Mouse (Mus musculus): ENCODE results near the gene Rbm42. TPM values are rescaled to one million over a fixed set of nuclear protein-coding genes. Genes with fewer than 3 reads are reported as not detected.

Gene Rbm42
- polyA plus RNA-seq, 1 experiment from 2014 or later, result 101 TPM

DNA sequence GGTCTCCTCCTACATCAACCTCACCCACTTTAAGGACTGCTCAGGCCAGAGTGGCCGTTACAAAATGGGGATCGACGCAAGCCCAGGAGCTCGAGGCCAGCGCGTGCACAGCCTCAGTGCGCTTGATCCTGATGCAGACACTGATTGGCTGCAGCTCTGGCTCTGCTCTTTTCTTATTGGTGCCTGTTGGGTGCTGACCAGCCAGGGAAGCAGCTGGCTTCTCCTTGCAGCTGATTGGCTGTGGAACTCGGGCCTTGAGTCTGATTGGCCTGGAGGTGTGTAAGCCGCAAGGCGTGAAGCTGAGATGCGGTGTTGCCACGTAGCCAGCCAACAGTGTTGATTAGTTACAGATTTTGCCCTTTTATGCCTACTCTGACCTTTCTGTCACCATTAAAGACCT is 51.3 kb downstream of the Rbm42 start, which contains the start of gene Zbtb32:
TSS of gene Zbtb32 (minus strand) at position 124 of the 400 bp plus-strand sequence.
- ATAC-seq (replicated peaks; ENCODE audit: low FRiP score, low TSS enrichment, low read depth) (no peak), DNase-seq (ENCODE audit: low spot score) (no peak)
- H3K36me3 ChIP-seq (ENCODE audit: control insufficient read depth, insufficient read depth, low read length), result no peaks in the 10 kb centered on the region
- H3K9me3 ChIP-seq (ENCODE audit: control insufficient read depth, low read length), result no peaks in the 10 kb centered on the region
- no peak within 1 kb of the TSS for H3K27ac ChIP-seq (ENCODE audit: low read depth)
- no peaks in the 10 kb centered on the region for H3K4me1 ChIP-seq (replicated peaks; ENCODE audit: control insufficient read depth, insufficient read depth, low read length)
- H3K27me3 ChIP-seq (replicated peaks; ENCODE audit: control insufficient read depth, insufficient read depth, low read length), result no peaks in the 10 kb centered on the region
- no peak within 1 kb of the TSS for H3K4me2 ChIP-seq (ENCODE audit: low read length)
- H3K9ac ChIP-seq (ENCODE audit: low read length), result no peak within 1 kb of the TSS
- H3K4me3 ChIP-seq (ENCODE audit: low read depth, low read length), result no peak within 1 kb of the TSS
- WGBS, result 94% methylated on average over 12 of the region's 12 CpGs

DNA sequence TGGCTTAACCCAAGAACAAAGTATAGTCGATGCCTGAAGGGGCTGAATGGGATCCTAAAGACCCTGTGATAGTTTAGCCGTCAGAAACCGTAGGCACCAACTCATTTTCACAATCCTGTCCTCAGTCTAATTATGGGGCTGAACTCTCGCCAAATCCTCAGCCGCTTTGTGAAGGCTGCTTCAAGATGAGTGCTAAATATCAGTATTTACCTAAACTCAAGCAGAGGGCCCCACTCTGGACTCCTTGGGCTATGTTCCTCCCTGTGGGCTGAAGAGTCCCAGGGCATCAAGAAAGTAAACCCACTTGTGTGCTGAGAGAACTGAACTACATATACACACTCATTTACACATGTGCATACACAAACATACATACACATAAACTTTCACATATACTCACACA is 53.3 kb downstream of the Rbm42 start:
- no peaks in the 10 kb centered on the region for H3K36me3 ChIP-seq (ENCODE audit: control insufficient read depth, insufficient read depth, low read length)
- WGBS, result 73% methylated on average over 5 of the region's 5 CpGs
- H3K27ac ChIP-seq (ENCODE audit: low read depth), result no peak overlapping the region
- ATAC-seq (replicated peaks; ENCODE audit: low FRiP score, low TSS enrichment, low read depth) (no peak), DNase-seq (ENCODE audit: low spot score) (no peak)
- no peaks in the 10 kb centered on the region for H3K9me3 ChIP-seq (ENCODE audit: control insufficient read depth, low read length)
- no peak overlapping the region for H3K4me2 ChIP-seq (ENCODE audit: low read length)
- H3K27me3 ChIP-seq (replicated peaks; ENCODE audit: control insufficient read depth, insufficient read depth, low read length), result no peaks in the 10 kb centered on the region
- no peaks in the 10 kb centered on the region for H3K4me1 ChIP-seq (replicated peaks; ENCODE audit: control insufficient read depth, insufficient read depth, low read length)
- H3K4me3 ChIP-seq (ENCODE audit: low read depth, low read length), result no peak overlapping the region
- no peak overlapping the region for H3K9ac ChIP-seq (ENCODE audit: low read length)

DNA sequence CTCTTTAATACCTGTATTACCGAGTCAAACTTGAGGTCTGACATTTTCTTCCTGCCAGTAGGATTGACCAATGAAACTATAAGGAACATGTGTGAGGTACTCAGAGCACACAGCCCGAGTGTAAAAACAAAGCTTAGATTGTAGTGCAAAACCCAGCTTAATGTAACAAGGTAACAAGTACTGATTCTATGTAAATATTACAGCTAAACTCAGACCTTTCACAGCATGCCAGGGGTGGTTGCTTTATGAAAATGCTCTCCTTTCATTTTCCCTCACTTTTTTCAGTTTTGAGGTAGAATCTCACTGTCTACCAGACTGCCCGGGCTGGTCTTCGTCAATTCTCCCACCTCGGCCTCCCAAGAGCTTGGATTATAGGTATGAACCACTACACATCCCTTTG is 54.0 kb downstream of the Rbm42 start:
- DNase-seq (ENCODE audit: low spot score) (no peak), ATAC-seq (replicated peaks; ENCODE audit: low FRiP score, low TSS enrichment, low read depth) (no peak)
- Histone ChIP-seq H3K4me2 (ENCODE audit: low read length) (no peak overlapping the region), H3K27me3 (replicated peaks; ENCODE audit: control insufficient read depth, insufficient read depth, low read length) (no peaks in the 10 kb centered on the region), H3K4me1 (replicated peaks; ENCODE audit: control insufficient read depth, insufficient read depth, low read length) (no peaks in the 10 kb centered on the region), H3K36me3 (ENCODE audit: control insufficient read depth, insufficient read depth, low read length) (no peaks in the 10 kb centered on the region), H3K4me3 (ENCODE audit: low read depth, low read length) (no peak overlapping the region), H3K27ac (ENCODE audit: low read depth) (no peak overlapping the region), H3K9ac (ENCODE audit: low read length) (no peak overlapping the region), H3K9me3 (ENCODE audit: control insufficient read depth, low read length) (no peaks in the 10 kb centered on the region)
- 77% methylated on average over 5 of the region's 5 CpGs for WGBS

DNA sequence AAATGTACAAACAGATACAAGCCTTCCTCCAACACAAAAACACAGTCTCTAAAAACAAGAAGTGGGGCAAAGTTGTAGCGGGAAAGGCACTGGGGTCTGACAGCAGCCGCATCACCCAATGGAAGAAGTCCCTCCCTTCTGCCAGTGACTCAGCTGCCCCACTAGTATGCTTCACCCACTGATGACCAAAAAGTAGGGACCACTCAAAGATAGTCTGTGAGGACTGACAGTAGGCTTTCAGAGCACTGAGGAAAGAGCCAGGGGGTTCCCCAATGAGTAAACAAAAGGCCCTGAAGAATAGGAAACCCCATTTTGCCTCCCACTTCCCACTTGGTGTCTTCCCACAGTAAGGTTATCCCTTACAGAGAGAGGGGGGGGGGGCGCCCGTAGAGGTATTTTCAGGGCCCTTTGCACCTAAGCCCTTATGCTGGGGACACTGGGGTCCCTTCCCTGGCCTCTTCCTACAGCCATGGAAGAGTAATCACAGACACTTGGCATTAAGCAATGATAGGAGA is 55.5 kb downstream of the Rbm42 start:
- ATAC-seq (replicated peaks; ENCODE audit: low FRiP score, low TSS enrichment, low read depth) (no peak), DNase-seq (ENCODE audit: low spot score) (no peak)
- Histone ChIP-seq H3K9me3 (ENCODE audit: control insufficient read depth, low read length) (no peaks in the 10 kb centered on the region), H3K4me2 (ENCODE audit: low read length) (no peak overlapping the region), H3K4me1 (replicated peaks; ENCODE audit: control insufficient read depth, insufficient read depth, low read length) (peaks cover 4% of the 10 kb centered on the region; the same call in 1 of the 2 replicates), H3K4me3 (ENCODE audit: low read depth, low read length) (no peak overlapping the region), H3K36me3 (ENCODE audit: control insufficient read depth, insufficient read depth, low read length) (no peaks in the 10 kb centered on the region), H3K9ac (ENCODE audit: low read length) (no peak overlapping the region), H3K27me3 (replicated peaks; ENCODE audit: control insufficient read depth, insufficient read depth, low read length) (no peaks in the 10 kb centered on the region), H3K27ac (ENCODE audit: low read depth) (no peak overlapping the region)
- 53% methylated on average over 4 of the region's 4 CpGs for WGBS

DNA sequence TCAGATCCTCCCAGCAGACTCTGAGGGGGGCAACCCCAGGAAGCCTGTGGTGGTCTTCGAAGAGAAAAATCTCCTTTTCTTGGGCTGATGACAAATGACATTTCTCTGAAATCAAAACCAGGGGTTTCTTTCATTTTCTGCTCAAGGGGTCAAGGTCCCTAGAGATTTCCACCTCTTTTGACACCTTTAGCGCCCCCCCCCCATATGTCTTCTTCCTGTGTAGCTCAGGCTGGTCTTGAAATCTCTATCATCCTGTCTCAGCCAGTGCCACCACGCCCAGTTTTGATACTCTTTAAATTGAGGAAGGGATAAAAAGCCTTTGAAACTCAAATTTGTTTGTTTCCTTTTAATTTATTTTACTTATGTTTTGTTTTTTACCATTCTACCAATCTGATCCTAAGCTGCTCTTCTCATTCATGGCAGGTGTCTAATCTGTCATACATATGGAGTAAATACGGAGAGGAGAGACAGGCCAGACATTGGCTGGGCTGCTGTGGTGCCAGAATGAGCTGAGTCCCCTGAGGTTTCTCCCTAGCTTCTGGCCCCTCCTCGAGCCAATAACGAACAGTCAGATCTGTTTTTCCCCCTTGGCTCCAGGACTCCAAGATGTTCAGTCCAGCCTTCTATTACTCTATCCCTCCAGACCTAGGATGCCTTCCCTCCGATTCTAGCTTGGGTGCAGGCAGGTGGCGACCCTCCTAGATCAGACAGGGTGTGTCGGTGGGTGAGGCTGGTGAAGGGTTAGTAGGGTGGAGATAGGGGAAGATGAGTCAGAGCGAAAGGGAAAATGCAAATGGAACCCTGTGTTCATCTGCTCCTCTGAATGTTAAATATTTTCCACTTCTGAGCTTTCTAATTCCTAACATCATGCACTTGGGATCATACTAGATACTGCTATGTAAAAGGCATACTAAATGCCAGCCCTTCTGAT is 56.3 kb downstream of the Rbm42 start:
- no peak for DNase-seq (ENCODE audit: low spot score)
- 73% methylated on average over 10 of the region's 10 CpGs for WGBS
- Histone ChIP-seq H3K9me3 (ENCODE audit: control insufficient read depth, low read length) (no peaks in the 10 kb centered on the region), H3K27me3 (replicated peaks; ENCODE audit: control insufficient read depth, insufficient read depth, low read length) (no peaks in the 10 kb centered on the region), H3K36me3 (ENCODE audit: control insufficient read depth, insufficient read depth, low read length) (no peaks in the 10 kb centered on the region), H3K4me1 (replicated peaks; ENCODE audit: control insufficient read depth, insufficient read depth, low read length) (peaks cover 4% of the 10 kb centered on the region; the same call in 1 of the 2 replicates), H3K9ac (ENCODE audit: low read length) (no peak overlapping the region), H3K4me2 (ENCODE audit: low read length) (no peak overlapping the region), H3K4me3 (ENCODE audit: low read depth, low read length) (no peak overlapping the region), H3K27ac (ENCODE audit: low read depth) (no peak overlapping the region)
- ATAC-seq (replicated peaks; ENCODE audit: low FRiP score, low TSS enrichment, low read depth), result no peak

DNA sequence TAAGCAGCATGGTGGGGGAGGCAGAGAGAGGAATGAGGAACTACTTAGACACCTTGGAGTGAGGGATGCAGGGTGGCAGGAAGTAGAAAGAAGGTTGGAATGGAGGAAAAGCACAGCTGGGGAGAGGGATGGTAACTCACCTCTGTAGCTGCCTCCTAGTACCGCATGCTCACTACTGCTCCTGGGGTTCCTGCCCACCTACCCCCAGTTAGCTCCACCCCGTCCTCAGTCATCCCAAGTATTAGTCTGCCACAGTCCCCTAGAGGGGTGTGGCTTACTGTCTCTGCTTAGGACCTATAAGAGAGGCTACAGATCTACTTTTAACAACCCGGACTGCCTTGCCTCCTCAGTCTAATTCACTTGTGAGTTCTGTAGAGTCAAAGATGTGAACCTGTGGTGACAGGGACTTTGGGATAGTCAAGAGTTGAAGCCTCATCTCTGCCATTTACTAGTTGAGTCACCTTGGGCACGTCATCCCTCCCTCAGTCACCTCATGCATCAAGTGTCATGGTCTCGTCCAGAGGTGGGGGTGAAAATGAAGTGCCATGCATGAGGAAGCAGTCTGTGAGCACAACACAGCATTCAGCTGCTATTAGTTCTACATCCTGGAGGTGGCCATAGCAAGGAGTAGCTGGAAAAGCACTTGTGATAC is 57.2 kb downstream of the Rbm42 start:
- Histone ChIP-seq H3K27ac (ENCODE audit: low read depth) (no peak overlapping the region), H3K27me3 (replicated peaks; ENCODE audit: control insufficient read depth, insufficient read depth, low read length) (no peaks in the 10 kb centered on the region), H3K4me1 (replicated peaks; ENCODE audit: control insufficient read depth, insufficient read depth, low read length) (peaks cover 4% of the 10 kb centered on the region; the same call in 1 of the 2 replicates), H3K9me3 (ENCODE audit: control insufficient read depth, low read length) (no peaks in the 10 kb centered on the region), H3K4me3 (ENCODE audit: low read depth, low read length) (no peak overlapping the region), H3K9ac (ENCODE audit: low read length) (no peak overlapping the region), H3K4me2 (ENCODE audit: low read length) (no peak overlapping the region), H3K36me3 (ENCODE audit: control insufficient read depth, insufficient read depth, low read length) (no peaks in the 10 kb centered on the region)
- WGBS, result 51% methylated on average over 5 of the region's 5 CpGs
- ATAC-seq (replicated peaks; ENCODE audit: low FRiP score, low TSS enrichment, low read depth) (no peak), DNase-seq (ENCODE audit: low spot score) (no peak)

DNA sequence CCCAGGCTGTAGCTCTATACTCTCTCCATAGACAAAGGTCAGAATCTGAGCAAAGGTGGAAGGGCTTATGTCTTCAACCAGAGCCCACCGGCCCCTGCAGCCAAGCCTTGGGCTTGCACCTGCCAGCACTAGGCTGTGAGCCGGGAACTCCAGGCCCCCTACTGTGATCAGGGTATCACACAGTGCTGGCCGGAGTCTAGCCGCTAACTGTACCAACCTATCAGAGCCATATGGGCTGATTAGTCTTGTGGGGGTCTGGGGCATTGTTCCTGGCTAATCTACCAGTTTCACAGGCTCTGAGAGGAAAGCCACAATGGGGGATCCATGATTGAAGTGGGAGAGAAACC is 58.5 kb downstream of the Rbm42 start:
- ATAC-seq (replicated peaks; ENCODE audit: low FRiP score, low TSS enrichment, low read depth) (no peak), DNase-seq (ENCODE audit: low spot score) (no peak)
- Histone ChIP-seq H3K4me1 (replicated peaks; ENCODE audit: control insufficient read depth, insufficient read depth, low read length) (peaks cover 14% of the 10 kb centered on the region), H3K36me3 (ENCODE audit: control insufficient read depth, insufficient read depth, low read length) (peaks cover 2% of the 10 kb centered on the region), H3K9me3 (ENCODE audit: control insufficient read depth, low read length) (no peaks in the 10 kb centered on the region), H3K4me3 (ENCODE audit: low read depth, low read length) (no peak overlapping the region), H3K27ac (ENCODE audit: low read depth) (no peak overlapping the region), H3K27me3 (replicated peaks; ENCODE audit: control insufficient read depth, insufficient read depth, low read length) (no peaks in the 10 kb centered on the region), H3K4me2 (ENCODE audit: low read length) (no peak overlapping the region), H3K9ac (ENCODE audit: low read length) (no peak overlapping the region)
- WGBS, result 69% methylated on average over 4 of the region's 4 CpGs

Measured in intestine, embryonic 14.5 days (tissue).